Mouse (Mus musculus): ENCODE results near the gene Emcn.

Emcn gene

DNA sequence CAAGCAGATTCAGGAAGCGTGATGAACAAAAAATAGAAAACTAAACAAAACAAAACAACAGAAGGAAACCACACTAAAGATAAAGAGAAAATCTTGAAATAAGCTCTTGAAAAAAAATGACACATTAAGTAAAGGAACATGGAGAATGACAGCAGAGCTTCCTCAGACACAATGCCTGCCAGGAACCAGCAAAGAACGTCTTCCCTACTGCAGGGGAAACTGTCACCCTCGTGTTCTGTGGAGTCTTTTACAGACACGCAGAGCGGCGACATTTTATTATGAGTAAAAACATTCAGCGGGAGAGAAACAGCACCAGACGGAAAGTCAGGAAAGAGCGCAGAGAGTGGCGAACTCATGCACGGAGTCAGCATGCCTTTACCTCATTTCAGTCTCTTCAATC lies 54.7 kb downstream of the Emcn start:
- no peak for DNase-seq (ENCODE audit: extremely low spot score, low spot score)

DNA sequence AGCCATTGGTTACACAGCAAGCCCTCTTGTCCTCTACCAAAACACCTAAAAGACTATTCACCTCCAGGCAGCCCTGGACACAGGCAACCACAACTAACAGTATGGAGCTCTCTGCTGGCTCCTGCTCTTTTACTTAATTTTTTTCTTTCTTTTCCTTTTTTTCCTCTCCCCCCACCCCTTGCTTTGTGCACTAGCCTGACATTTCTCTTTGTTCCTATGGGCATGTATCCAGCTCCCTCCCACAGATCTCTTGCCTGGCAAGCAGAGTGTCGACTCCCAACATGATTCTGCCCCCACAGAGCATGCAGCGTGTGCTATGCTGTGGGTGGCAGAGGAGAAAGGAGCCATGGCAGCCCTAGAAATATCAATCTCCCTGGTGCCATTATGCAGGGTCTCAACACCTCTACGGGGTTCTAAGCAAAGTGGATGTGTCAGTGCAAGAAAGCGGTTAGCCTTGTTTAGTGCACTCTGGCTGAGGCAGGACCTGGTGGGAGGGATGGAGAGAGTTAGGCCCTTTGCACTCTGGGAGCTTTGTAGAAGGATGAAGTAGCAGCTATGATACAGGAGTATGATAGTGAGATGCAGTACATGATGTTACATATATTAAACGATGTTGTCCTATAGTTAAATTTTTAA lies 74.7 kb downstream of the Emcn start:
- no peak for DNase-seq (ENCODE audit: extremely low spot score, low spot score)

DNA sequence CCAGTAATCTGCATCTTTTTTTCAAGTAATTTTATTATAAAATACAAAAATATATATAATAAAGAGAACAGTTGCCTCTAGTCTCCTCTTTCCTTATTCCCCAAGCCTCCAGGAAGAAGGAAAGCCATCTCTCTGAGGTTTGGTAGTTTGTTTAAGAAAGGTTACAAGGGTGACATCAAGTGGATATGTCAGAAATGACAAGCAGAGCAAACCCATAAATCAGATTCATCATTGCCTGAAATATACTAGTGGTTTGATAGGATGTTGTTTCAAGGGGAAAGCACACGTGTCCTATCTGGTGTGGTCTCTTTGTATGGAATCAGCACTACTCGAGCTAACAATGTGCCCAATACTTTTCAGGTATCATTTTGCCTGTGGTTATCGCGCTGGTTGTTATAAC lies 77.8 kb downstream of the Emcn start:
- no peak for DNase-seq (ENCODE audit: extremely low spot score, low spot score)

DNA sequence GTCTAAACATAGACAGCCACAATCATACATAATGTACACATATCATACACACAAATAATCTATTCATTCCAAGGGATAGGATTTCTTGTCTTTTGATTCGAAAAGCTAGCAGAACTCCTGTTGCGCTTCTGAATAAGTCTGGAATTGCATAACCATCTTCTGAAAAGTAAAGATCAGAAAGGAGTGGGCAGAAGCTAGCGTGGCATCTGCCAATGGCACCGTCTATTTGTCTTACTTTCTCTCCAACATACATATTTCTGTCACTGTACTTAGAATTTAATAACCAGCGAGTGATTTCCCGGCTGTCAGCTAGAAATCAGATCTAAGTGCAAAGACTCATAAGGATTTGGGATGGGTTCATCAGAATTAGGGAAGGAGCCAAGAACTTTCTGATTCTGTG lies 88.6 kb downstream of the Emcn start:
- no peak for DNase-seq (ENCODE audit: extremely low spot score, low spot score)

DNA sequence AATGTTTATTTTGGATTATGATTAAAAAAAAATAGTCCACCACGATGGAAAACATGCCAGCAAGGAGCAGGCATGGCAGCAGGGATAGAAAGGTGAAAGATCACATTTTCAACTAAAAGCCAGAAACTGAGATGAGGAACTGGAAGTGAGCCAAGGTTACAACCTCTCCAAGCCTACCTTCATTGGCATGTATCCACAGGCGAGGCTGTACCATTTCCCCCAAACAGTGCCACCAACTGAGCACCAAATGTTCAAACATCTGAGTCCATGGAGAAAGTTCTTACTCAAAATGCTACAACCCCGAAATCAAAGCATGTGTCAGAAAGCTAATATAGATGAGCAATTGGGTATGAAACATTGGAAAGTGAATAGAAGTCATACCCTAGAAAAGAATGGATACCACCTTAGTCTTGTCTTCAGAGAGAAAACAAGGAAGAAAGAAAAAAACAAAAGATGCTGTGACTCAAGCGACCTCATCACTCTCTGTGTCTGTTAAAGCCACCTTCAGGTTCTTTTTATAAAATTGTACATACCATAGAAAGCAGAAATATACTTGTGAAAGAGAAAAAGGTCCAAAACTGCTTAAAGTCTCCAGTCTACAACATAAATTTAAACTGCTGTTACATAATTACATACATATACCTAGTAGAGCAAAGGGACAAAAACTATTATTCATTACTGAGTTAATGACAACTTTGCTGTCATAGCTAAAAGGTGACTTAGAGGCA lies 124.2 kb downstream of the Emcn start:
- DNase-seq (ENCODE audit: extremely low spot score, low spot score) = no peak

DNA sequence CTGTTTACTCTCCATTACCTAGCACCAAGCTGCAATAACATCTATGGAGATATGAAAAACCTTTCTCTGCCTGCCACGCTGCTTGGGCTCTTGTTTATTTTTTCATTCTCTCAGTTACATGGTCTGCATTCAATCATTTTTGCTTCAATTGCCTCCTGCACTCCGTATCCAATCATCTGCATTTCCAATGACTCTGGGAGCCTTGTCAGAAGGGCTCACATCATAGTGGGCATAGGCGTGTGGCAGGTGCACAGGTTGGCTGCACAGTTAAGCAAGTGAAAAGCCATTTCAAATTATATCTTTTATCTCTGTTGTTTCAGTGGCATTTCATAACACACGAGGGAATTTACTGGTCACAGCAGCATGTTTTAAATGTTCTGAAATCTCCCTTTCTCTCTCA lies 125.1 kb downstream of the Emcn start:
- DNase-seq (ENCODE audit: extremely low spot score, low spot score) = no peak

DNA sequence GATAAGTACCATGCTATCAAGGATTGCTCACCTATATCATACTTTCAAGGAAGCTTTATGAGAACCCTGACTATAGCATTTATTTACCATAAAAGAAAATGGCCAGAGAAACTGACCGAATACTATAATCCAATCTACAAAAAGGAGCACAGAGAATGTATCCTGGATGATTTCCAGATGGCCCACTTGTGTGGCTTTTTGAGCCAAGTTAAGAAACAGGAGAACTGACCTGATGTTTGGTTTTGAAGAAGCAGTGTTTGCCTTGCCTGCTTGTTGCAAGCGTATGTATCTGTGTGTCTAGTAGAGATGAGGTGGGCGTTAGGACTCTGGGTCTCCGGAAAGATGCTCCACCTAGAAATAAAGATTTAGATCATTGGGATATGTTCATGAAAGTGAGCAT lies 125.9 kb downstream of the Emcn start:
- no peak for DNase-seq (ENCODE audit: extremely low spot score, low spot score)

DNA sequence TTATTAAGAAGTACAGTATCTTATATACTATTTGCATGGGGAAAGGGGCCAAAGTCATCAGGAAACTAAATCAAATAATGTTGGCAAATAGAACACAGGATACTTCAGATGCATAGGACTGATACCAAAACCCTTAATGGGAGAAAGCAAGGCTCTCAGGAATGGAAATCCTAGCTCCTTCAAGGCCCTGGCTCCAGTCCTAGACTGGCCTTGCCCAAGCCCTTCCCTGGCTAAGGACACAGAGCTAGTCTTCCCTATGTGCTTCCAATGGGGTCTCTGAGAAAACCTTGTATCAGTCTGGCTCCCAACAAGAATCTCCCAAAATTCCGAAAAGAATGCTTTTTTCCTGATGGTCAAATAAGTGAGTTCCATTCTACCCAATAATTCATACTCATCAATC lies 126.5 kb downstream of the Emcn start:
- no peak for DNase-seq (ENCODE audit: extremely low spot score, low spot score)

DNA sequence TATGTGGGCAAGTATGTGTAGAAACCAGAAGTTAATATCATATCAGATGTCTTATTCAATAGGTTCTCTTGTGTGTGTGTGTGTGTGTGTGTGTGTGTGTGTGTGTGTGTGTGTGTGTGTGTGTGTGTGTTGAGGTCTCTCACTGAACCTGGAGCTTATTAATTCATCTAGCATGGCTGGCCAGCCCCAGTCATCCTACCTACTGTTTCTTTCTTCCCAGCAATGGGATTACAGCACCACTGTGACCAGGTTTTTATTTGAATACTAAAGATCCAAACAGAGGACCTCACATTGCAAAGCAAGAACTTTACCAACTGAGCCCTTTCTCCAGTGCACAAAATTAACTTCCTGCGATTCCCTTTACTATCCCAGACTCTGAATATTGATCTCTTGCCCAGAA lies 131.3 kb downstream of the Emcn start:
- no peak for DNase-seq (ENCODE audit: extremely low spot score, low spot score)

DNA sequence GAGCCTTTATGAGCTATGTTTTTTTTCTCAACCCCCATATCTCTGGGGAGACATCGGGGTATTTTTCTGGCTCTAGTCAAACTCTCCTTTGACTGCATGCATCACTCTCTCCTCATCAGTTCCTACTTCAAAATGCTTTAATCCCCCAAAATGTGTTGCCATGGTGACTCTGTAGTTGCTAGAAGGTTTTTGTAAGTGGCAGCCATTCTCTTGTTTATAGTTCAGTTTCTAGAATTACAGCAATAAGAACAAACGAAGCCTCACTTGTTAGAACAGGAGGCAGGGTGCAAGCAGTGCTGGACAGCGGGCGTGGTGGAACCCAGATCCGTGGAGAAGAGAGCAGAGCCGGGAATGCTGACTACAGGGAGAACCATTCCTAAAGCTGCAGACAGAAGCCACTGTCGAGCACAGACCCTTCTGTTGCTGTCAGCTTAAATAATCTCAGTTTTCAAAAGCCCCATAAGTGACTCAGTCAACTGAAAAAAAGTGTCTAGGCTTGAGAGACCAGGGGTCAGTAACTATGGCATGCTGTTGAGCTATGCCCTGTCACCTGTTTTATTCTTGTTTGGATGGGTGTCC lies 139.0 kb downstream of the Emcn start:
- no peak for DNase-seq (ENCODE audit: extremely low spot score, low spot score)

DNA sequence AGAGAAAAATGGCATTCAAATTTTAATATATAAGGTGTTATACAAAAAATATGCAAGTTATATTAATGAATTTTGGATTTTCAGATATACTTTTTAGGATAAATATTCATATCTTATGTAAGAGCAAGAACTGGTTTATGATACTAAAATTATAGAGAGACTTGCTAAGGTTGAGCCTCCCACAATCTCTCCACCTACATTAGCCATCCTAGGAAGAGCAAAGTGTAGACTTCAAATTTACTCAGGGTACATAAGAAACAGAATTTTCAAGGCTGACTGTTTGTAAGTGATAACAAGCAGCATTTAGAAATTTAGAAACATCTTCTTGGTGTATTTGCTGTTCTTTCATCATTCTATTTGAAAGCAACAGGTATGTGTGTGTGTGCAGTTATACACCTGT lies 140.3 kb downstream of the Emcn start:
- DNase-seq (ENCODE audit: extremely low spot score, low spot score) = no peak
